Mouse (Mus musculus) kidney, adult 2 months (tissue): ENCODE data around the gene Tenm3. TPM values are rescaled to one million over a fixed set of nuclear protein-coding genes. Genes with fewer than 3 reads are reported as not detected.

Source experiments
- DNase-seq: peaks from one replicate; pipeline ENCODE4 v3.0.0; 2021
- H3K27ac ChIP-seq: fragments of 200-500 bp; 2 replicates; pipeline ENCODE4 v1.5.1; 2012; ENCODE audit warnings: low read depth, low read length, control low read depth, inconsistent platforms; ENCODE audit not compliant: insufficient read depth
- H3K27me3 ChIP-seq: fragments of 200-500 bp; replicated peaks from 2 replicates; pipeline ENCODE4 v1.6.1; 2012; ENCODE audit warnings: mild to moderate bottlenecking, moderate library complexity, low read length, inconsistent platforms; ENCODE audit not compliant: control insufficient read depth, insufficient read depth
- H3K36me3 ChIP-seq: fragments of 200-500 bp; 2 replicates; pipeline ENCODE4 v1.6.1; 2012; ENCODE audit warnings: mild to moderate bottlenecking, moderate library complexity, low read length, inconsistent platforms; ENCODE audit not compliant: control insufficient read depth, insufficient read depth
- H3K4me1 ChIP-seq: fragments of 200-500 bp; 2 replicates; pipeline ENCODE4 v1.6.1; 2011; ENCODE audit warnings: low read length; ENCODE audit not compliant: control insufficient read depth, insufficient read depth
- H3K4me3 ChIP-seq: fragments of 200-500 bp; 2 replicates; pipeline ENCODE4 v1.5.1; 2011; ENCODE audit warnings: mild to moderate bottlenecking, low read depth, low read length, control low read depth; ENCODE audit not compliant: insufficient read depth
- CTCF ChIP-seq: fragments of 200-500 bp; conservative IDR thresholded peaks from 2 replicates; pipeline ENCODE4 v1.5.1; 2011; ENCODE audit warnings: low read depth, mild to moderate bottlenecking, control low read depth, low read length, moderate library complexity, mixed read lengths; ENCODE audit not compliant: insufficient read depth, insufficient read length
- POLR2A ChIP-seq: fragments of 200-500 bp; IDR thresholded peaks from one replicate; pipeline ENCODE4 v1.6.1; 2011; ENCODE audit warnings: low read depth, low read length, control low read depth
- WGBS: fragments of 180-500 bp; shearing (Covaris S2); methylation state at CpG from one replicate; pipeline ENCODE4 v1.1.7; 2018; 5-methylcytosine and 5-hydroxymethylcytosine counted together
- polyA plus RNA-seq: library from polyadenylated mRNA; depleted of rRNA; stranded (reverse); fragments of >200 nt; gene quantifications from 2 replicates; pipeline ENCODE4 v1.2.3, GENCODE M21; 2012

Gene Tenm3
- polyA plus RNA-seq, 1 experiment, result 2.0 TPM

DNA sequence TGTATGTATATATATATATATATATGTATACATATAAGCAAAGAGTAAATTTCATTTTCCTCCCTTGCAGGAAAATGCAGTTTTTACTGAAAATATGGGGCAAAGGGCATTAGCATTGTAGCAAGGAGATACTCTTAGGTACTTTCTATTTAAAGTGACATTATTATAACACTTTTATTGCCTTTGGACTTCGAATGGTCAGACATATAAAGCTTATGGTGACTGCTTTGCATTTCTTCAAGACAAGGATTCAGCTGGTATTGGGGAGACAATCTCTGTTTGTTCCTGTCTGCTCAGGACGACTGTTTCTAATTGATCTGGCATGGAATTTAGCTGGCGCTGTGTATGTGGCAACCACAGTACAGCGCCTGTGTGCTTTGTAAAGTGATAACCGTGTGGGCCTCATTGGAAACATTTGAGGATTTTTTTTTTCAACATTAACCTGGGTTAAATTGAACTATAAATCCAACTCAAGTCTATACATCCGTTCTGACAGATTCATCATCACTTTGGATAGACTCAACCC, 5.4 kb upstream of the Tenm3 start:
- Histone ChIP-seq H3K27ac (no peak overlapping the region), H3K36me3 (no peaks in the 10 kb centered on the region), H3K4me3 (no peak overlapping the region), H3K27me3 (no peaks in the 10 kb centered on the region; the same call in 1 of the 2 replicates), H3K4me1 (no peaks in the 10 kb centered on the region)
- WGBS, result 85% methylated on average over 6 of the region's 6 CpGs
- no peak for DNase-seq
- no peak for TF ChIP-seq CTCF
- TF ChIP-seq POLR2A, result no peak

- Histone ChIP-seq H3K4me1 (no peaks in the 10 kb centered on the region), H3K27me3 (no peaks in the 10 kb centered on the region; the same call in 1 of the 2 replicates), H3K36me3 (no peaks in the 10 kb centered on the region), H3K4me3 (no peak overlapping the region), H3K27ac (no peak overlapping the region)
- DNase-seq, result peak; percentile 43
- 19% methylated on average over 12 of the region's 12 CpGs for WGBS
- no peak for TF ChIP-seq CTCF
Observed at GRCm38 (mm10) chr8:48844961-48845360, 1.2 kb upstream of the Tenm3 start.

GRCm38 (mm10) chr8:48844370-48844905, 687 bp upstream of the Tenm3 start:
- no peaks in the 10 kb centered on the region for H3K4me1 ChIP-seq
- TF ChIP-seq CTCF (no peak), POLR2A (no peak)
- DNase-seq, result peak; percentile 65
- H3K27ac ChIP-seq, result no peak overlapping the region
- H3K27me3 ChIP-seq, result no peaks in the 10 kb centered on the region; the same call in 1 of the 2 replicates
- no peaks in the 10 kb centered on the region for H3K36me3 ChIP-seq
- WGBS, result 3% methylated on average over 14 of the region's 14 CpGs
- no peak overlapping the region for H3K4me3 ChIP-seq

GRCm38 (mm10) chr8:48842991-48843930, 490 bp downstream of the Tenm3 start:
- Histone ChIP-seq H3K4me3 (peak overlapping the region; percentile 47), H3K27me3 (no peaks in the 10 kb centered on the region; the same call in 1 of the 2 replicates), H3K4me1 (no peaks in the 10 kb centered on the region), H3K36me3 (no peaks in the 10 kb centered on the region), H3K27ac (no peak overlapping the region)
- WGBS, result under 1% methylated on average over 85 of the region's 93 CpGs
- DNase-seq, result peak; percentile 28
- TF ChIP-seq CTCF (no peak), POLR2A (no peak)

- DNase-seq, result peak; percentile 37
- TF ChIP-seq CTCF (no peak), POLR2A (no peak)
- under 1% methylated on average over 11 of the region's 11 CpGs for WGBS
- Histone ChIP-seq H3K4me3 (peak overlapping the region; percentile 47), H3K27ac (no peak overlapping the region), H3K4me1 (no peaks in the 10 kb centered on the region), H3K36me3 (no peaks in the 10 kb centered on the region), H3K27me3 (no peaks in the 10 kb centered on the region; the same call in 1 of the 2 replicates)
Observed at GRCm38 (mm10) chr8:48842516-48842990, 1.2 kb downstream of the Tenm3 start.

DNA sequence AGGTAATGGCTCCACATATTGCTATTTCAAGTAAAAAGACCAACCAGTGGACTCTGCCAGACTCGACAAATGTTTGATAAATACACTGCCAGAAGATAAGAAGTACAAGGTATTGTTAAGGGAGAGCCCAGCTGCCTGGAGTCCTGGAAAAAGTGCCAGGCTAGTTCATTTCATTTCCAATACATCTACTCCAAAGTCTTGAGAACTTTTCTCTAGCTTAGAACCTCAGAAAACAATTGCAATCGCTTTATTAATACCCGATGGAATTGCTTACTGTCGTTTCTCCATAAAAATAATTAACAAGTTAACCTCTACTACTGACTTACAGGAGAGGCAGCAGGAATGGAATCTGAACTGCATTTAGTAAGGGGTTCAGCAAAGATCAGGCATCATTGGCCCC, 1.7 kb downstream of the Tenm3 start:
- WGBS, result 15% methylated on average over 4 of the region's 4 CpGs
- DNase-seq, result no peak
- no peak for TF ChIP-seq CTCF
- no peak for TF ChIP-seq POLR2A
- no peaks in the 10 kb centered on the region; the same call in 1 of the 2 replicates for H3K27me3 ChIP-seq
- H3K36me3 ChIP-seq, result no peaks in the 10 kb centered on the region
- H3K4me1 ChIP-seq, result no peaks in the 10 kb centered on the region
- H3K4me3 ChIP-seq, result no peak overlapping the region
- H3K27ac ChIP-seq, result no peak overlapping the region

GRCm38 (mm10) chr8:48835745-48836144, 8.0 kb downstream of the Tenm3 start:
- H3K4me1 ChIP-seq, result no peaks in the 10 kb centered on the region
- H3K27me3 ChIP-seq, result no peaks in the 10 kb centered on the region; the same call in 1 of the 2 replicates
- no peak for TF ChIP-seq POLR2A
- no peak for TF ChIP-seq CTCF
- WGBS, result 87% methylated on average over 2 of the region's 2 CpGs
- H3K27ac ChIP-seq, result no peak overlapping the region
- H3K36me3 ChIP-seq, result no peaks in the 10 kb centered on the region
- H3K4me3 ChIP-seq, result no peak overlapping the region
- no peak for DNase-seq
